ENCODE assay signal across 24 mouse cellular contexts in genomic region chr11:100016112-100016511, GRCm38 (mm10). TPM values are rescaled to one million over a fixed set of nuclear protein-coding genes. Genes with fewer than 3 reads are reported as not detected.
DNase-seq lines count a peak whose midpoint lies in the region.
"Had no signal": no experiment of that assay in that cellular context is flagged by ENCODE, and none has a peak within 500 bp of the region (broad histone marks: within the 10 kb centered on the region; RNA-seq: fewer than 3 reads in every experiment).

Krt33a (minus strand) TSS chr11:100016212.

- no peak within 1 kb of the TSS for H3K27ac ChIP-seq in heart, embryonic 10.5 days

- H3K4me1 ChIP-seq in heart, embryonic 10.5 days, result no peaks in the 10 kb centered on the region

- H3K9me3 ChIP-seq in heart, embryonic 10.5 days, result no peaks in the 10 kb centered on the region

- WGBS in heart, embryonic 10.5 days, result 75% methylated on average over 4 of the region's 4 CpGs

- DNase-seq in heart, adult 11 months, result peak; percentile 23
- DNase-seq in heart, postnatal 4 days, result no peak
- peak; percentile 53 for DNase-seq in heart, embryonic 10.5 days (ENCODE audit: low spot score)
- no peak for DNase-seq in heart, postnatal 25 days (ENCODE audit: low spot score)
- DNase-seq: adrenal gland, adult 2 months; adrenal gland, adult 8-10 months; adrenal gland, postnatal 10 days; adrenal gland, postnatal 14 days; adrenal gland, postnatal 25 days; adrenal gland, postnatal 36 days; B cell, adult 2 months; cerebellum, adult 11 months; cerebellum, adult 11-12 months; cerebellum, adult 18-20 months had no signal

- no peak within 1 kb of the TSS for H3K4me3 ChIP-seq in heart, embryonic 10.5 days

- no peaks in the 10 kb centered on the region for H3K36me3 ChIP-seq in heart, embryonic 10.5 days
- H3K36me3 ChIP-seq: G1E had no signal

- no peaks in the 10 kb centered on the region for H3K27me3 ChIP-seq in heart, embryonic 10.5 days (ENCODE audit: insufficient read depth, poor library complexity, severe bottlenecking)
- H3K27me3 ChIP-seq: Patski had no signal

- intact Hi-C loops in heart, postnatal 25 days (cut with DNase I), result no loop called here

RNA-seq across cellular contexts. Expression of gene Krt33a, which starts in this region (rescaled TPM):
- total RNA-seq in heart, postnatal 4 days (2021), result not detected
- not detected in 2 replicates for polyA plus RNA-seq in heart, embryonic 10.5 days (2016; fragmentation: Nextera tagmentation; extraction: Ambion mirVana)
- not detected for total RNA-seq in heart, postnatal 25 days (2021)
- total RNA-seq: adrenal gland, adult 18-20 months; adrenal gland, adult 2 months; adrenal gland, adult 8-10 months; adrenal gland, postnatal 10 days; adrenal gland, postnatal 14 days; adrenal gland, postnatal 25 days; adrenal gland, postnatal 36 days; adrenal gland, postnatal 4 days; CH12.LX; ES-E14; G1E; MEL had no signal
- polyA plus RNA-seq: activated CD4-positive, CD25-positive, alpha-beta regulatory T cell, adult 4 months; adrenal gland, adult 2 months; brain, embryonic 14.5 days; CD4-positive, CD25-positive, alpha-beta regulatory T cell, adult 4 months; G1E; Patski had no signal

Comparison
In these comparisons a context has a peak if more than half of its experiments do, and no peak if none do; other contexts are left out.
1. Peak in DNase-seq in heart, embryonic 10.5 days; RNA of the gene not detected or under 1 TPM.